Mouse (Mus musculus) lung, adult 2 months (tissue): ENCODE data around the gene Hist1h2bl.
A peak's percentile ranks its signal among the peaks of the same experiment; 100 is the strongest.
"Not testable (repeated sequence)": the region's sequence is repeated elsewhere in the genome, so short reads cannot be mapped to it uniquely, and the experiment has no call there.

ENCODE experiments used
- CTCF ChIP-seq: fragments of 200-500 bp; IDR thresholded peaks from 2 replicates; pipeline ENCODE4 v1.5.1; 2011; ENCODE audit warnings: mild to moderate bottlenecking, low read length, control low read depth; ENCODE audit not compliant: insufficient read depth
- POLR2A ChIP-seq: fragments of 200-500 bp; IDR thresholded peaks from 2 replicates; pipeline ENCODE4 v1.6.1; 2011; ENCODE audit warnings: low read depth, mild to moderate bottlenecking, control low read depth, low read length, borderline replicate concordance; ENCODE audit errors: extremely low read depth

DNA sequence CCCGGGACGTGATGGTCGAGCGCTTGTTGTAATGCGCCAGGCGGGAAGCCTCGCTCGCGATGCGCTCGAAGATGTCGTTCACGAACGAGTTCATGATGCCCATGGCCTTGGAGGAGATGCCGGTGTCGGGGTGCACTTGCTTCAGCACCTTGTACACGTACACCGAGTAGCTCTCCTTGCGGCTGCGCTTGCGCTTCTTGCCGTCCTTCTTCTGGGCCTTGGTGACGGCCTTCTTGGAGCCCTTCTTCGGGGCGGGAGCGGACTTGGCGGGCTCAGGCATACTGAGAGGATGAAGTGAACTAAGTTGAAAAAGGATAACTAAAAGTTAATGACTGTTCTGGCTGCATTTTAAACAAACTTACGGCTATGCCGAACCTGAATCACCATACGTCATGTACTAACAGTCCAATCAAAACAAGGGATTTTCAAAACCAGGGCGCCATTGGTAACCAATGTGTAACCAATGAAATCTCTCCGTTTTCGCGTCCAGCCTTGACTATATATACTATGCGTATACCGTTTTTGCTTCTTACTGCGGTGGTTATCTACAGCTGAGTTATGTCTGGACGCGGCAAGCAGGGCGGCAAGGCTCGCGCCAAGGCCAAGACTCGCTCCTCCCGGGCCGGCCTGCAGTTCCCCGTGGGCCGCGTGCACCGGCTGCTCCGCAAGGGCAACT is at the start of gene Hist1h2bl, which contains the start of gene Hist1h2ai:
- not testable (repeated sequence) for TF ChIP-seq CTCF
- peak; percentile 80; the same call in 1 of the 2 replicates for TF ChIP-seq POLR2A
